Mouse (Mus musculus): ENCODE data around the gene Wnt5b. TPM values are rescaled to one million over a fixed set of nuclear protein-coding genes. Genes with fewer than 3 reads are reported as not detected.

Gene Wnt5b
- polyA plus RNA-seq, 1 experiment from 2014 or later, result 1.8 TPM

GRCm38 (mm10) chr6:119583165-119583564, 39.0 kb upstream of the Wnt5b start:
- WGBS, result 82% methylated on average over 5 of the region's 5 CpGs
- Histone ChIP-seq H3K9me3 (ENCODE audit: control insufficient read depth) (no peaks in the 10 kb centered on the region), H3K4me2 (replicated peaks; ENCODE audit: low read depth) (no peak overlapping the region), H3K27me3 (replicated peaks; ENCODE audit: control insufficient read depth, insufficient read depth, low read length) (no peaks in the 10 kb centered on the region), H3K4me1 (replicated peaks; ENCODE audit: control insufficient read depth, insufficient read depth, low read length) (no peaks in the 10 kb centered on the region), H3K4me3 (ENCODE audit: low read depth, low read length) (no peak overlapping the region), H3K36me3 (ENCODE audit: control insufficient read depth, insufficient read depth) (no peaks in the 10 kb centered on the region), H3K27ac (ENCODE audit: low read depth, low read length) (no peak overlapping the region), H3K9ac (ENCODE audit: low read depth, low read length) (no peak overlapping the region)
- ATAC-seq, result no peak
- no peak for TF ChIP-seq CTCF (IDR thresholded peaks at IDR 0.05; ENCODE audit: low read depth)

GRCm38 (mm10) chr6:119576706-119577105, 32.6 kb upstream of the Wnt5b start:
- no peak for ATAC-seq

GRCm38 (mm10) chr6:119575331-119575730, 31.2 kb upstream of the Wnt5b start:
- no peak overlapping the region for H3K27ac ChIP-seq (ENCODE audit: low read depth, low read length)
- 91% methylated on average over 12 of the region's 12 CpGs for WGBS

More at GRCm38 (mm10) chr6:119576706-119577105, 32.6 kb upstream of the Wnt5b start:
- Histone ChIP-seq H3K27ac (ENCODE audit: low read depth, low read length) (no peak overlapping the region), H3K27me3 (replicated peaks; ENCODE audit: control insufficient read depth, insufficient read depth, low read length) (no peaks in the 10 kb centered on the region), H3K9ac (ENCODE audit: low read depth, low read length) (no peak overlapping the region), H3K4me3 (ENCODE audit: low read depth, low read length) (no peak overlapping the region), H3K36me3 (ENCODE audit: control insufficient read depth, insufficient read depth) (no peaks in the 10 kb centered on the region), H3K4me2 (replicated peaks; ENCODE audit: low read depth) (no peak overlapping the region), H3K9me3 (ENCODE audit: control insufficient read depth) (no peaks in the 10 kb centered on the region), H3K4me1 (replicated peaks; ENCODE audit: control insufficient read depth, insufficient read depth, low read length) (no peaks in the 10 kb centered on the region)
- 92% methylated on average over 4 of the region's 4 CpGs for WGBS
- TF ChIP-seq CTCF (IDR thresholded peaks at IDR 0.05; ENCODE audit: low read depth), result no peak

GRCm38 (mm10) chr6:119572296-119572695, 28.1 kb upstream of the Wnt5b start:
- no peak for ATAC-seq
- Histone ChIP-seq H3K9me3 (ENCODE audit: control insufficient read depth) (no peaks in the 10 kb centered on the region), H3K4me2 (replicated peaks; ENCODE audit: low read depth) (no peak overlapping the region), H3K27ac (ENCODE audit: low read depth, low read length) (no peak overlapping the region), H3K4me1 (replicated peaks; ENCODE audit: control insufficient read depth, insufficient read depth, low read length) (no peaks in the 10 kb centered on the region), H3K36me3 (ENCODE audit: control insufficient read depth, insufficient read depth) (no peaks in the 10 kb centered on the region), H3K9ac (ENCODE audit: low read depth, low read length) (no peak overlapping the region), H3K4me3 (ENCODE audit: low read depth, low read length) (no peak overlapping the region), H3K27me3 (replicated peaks; ENCODE audit: control insufficient read depth, insufficient read depth, low read length) (no peaks in the 10 kb centered on the region)
- 78% methylated on average over 7 of the region's 7 CpGs for WGBS
- TF ChIP-seq CTCF (IDR thresholded peaks at IDR 0.05; ENCODE audit: low read depth), result no peak

More at GRCm38 (mm10) chr6:119575331-119575730, 31.2 kb upstream of the Wnt5b start:
- Histone ChIP-seq H3K4me3 (ENCODE audit: low read depth, low read length) (no peak overlapping the region), H3K9ac (ENCODE audit: low read depth, low read length) (no peak overlapping the region), H3K4me2 (replicated peaks; ENCODE audit: low read depth) (no peak overlapping the region), H3K4me1 (replicated peaks; ENCODE audit: control insufficient read depth, insufficient read depth, low read length) (no peaks in the 10 kb centered on the region), H3K27me3 (replicated peaks; ENCODE audit: control insufficient read depth, insufficient read depth, low read length) (no peaks in the 10 kb centered on the region), H3K9me3 (ENCODE audit: control insufficient read depth) (no peaks in the 10 kb centered on the region), H3K36me3 (ENCODE audit: control insufficient read depth, insufficient read depth) (no peaks in the 10 kb centered on the region)
- ATAC-seq, result no peak
- TF ChIP-seq CTCF (IDR thresholded peaks at IDR 0.05; ENCODE audit: low read depth), result no peak

GRCm38 (mm10) chr6:119570797-119571196, 26.6 kb upstream of the Wnt5b start:
- H3K36me3 ChIP-seq (ENCODE audit: control insufficient read depth, insufficient read depth), result no peaks in the 10 kb centered on the region
- H3K27me3 ChIP-seq (replicated peaks; ENCODE audit: control insufficient read depth, insufficient read depth, low read length), result no peaks in the 10 kb centered on the region
- 72% methylated on average over 4 of the region's 4 CpGs for WGBS
- H3K4me2 ChIP-seq (replicated peaks; ENCODE audit: low read depth), result no peak overlapping the region
- no peak for ATAC-seq
- H3K9ac ChIP-seq (ENCODE audit: low read depth, low read length), result no peak overlapping the region
- no peak overlapping the region for H3K27ac ChIP-seq (ENCODE audit: low read depth, low read length)
- no peak overlapping the region for H3K4me3 ChIP-seq (ENCODE audit: low read depth, low read length)
- no peaks in the 10 kb centered on the region for H3K4me1 ChIP-seq (replicated peaks; ENCODE audit: control insufficient read depth, insufficient read depth, low read length)
- H3K9me3 ChIP-seq (ENCODE audit: control insufficient read depth), result no peaks in the 10 kb centered on the region
- no peak for TF ChIP-seq CTCF (IDR thresholded peaks at IDR 0.05; ENCODE audit: low read depth)

- WGBS, result 63% methylated on average over 2 of the region's 2 CpGs
- no peaks in the 10 kb centered on the region for H3K36me3 ChIP-seq (ENCODE audit: control insufficient read depth, insufficient read depth)
- ATAC-seq, result no peak
- H3K27ac ChIP-seq (ENCODE audit: low read depth, low read length), result no peak overlapping the region
- H3K4me2 ChIP-seq (replicated peaks; ENCODE audit: low read depth), result no peak overlapping the region
- H3K27me3 ChIP-seq (replicated peaks; ENCODE audit: control insufficient read depth, insufficient read depth, low read length), result no peaks in the 10 kb centered on the region
- H3K9me3 ChIP-seq (ENCODE audit: control insufficient read depth), result no peaks in the 10 kb centered on the region
- no peaks in the 10 kb centered on the region for H3K4me1 ChIP-seq (replicated peaks; ENCODE audit: control insufficient read depth, insufficient read depth, low read length)
- H3K9ac ChIP-seq (ENCODE audit: low read depth, low read length), result no peak overlapping the region
- H3K4me3 ChIP-seq (ENCODE audit: low read depth, low read length), result no peak overlapping the region
- TF ChIP-seq CTCF (IDR thresholded peaks at IDR 0.05; ENCODE audit: low read depth), result no peak
Observed at GRCm38 (mm10) chr6:119568339-119568738, 24.2 kb upstream of the Wnt5b start.

Data from intestine, postnatal 0 days (tissue).